Mouse (Mus musculus): ENCODE measurements at regions not wholly inside any gene's neighbourhood (a gene's known extent, or its start where the extent isn't known, plus 50 kb on each side); places are given as distances from the start of the nearest gene placed in this dataset.

DNA sequence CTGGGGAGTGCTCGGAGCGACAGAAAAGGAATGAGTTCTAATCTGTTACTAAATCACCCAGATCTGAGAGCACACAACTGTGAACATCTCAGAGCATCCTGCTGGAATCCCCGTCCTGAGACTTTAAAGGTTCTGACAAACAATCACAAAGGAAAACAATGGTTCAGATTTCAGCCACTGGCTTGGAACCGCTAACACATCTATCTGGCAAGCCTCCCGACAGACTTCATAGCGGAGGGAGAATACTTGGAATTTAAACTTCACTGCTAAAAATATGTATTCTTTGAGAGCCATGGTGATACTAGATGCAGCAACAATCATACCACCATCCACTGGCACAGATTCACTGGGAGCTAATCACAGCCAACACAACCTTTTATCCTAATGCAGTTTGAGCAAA, 615.2 kb downstream of the Insc start:
- Histone ChIP-seq H3K4me1 (ENCODE audit: control insufficient read depth, insufficient read depth, low read length) (no peaks in the 10 kb centered on the region), H3K9me3 (replicated peaks; ENCODE audit: control insufficient read depth, insufficient read depth, low read length, poor library complexity, severe bottlenecking) (no peaks in the 10 kb centered on the region), H3K36me3 (ENCODE audit: control insufficient read depth, insufficient read depth, low read length, poor library complexity, severe bottlenecking) (no peaks in the 10 kb centered on the region), H3K4me3 (ENCODE audit: low read depth, low read length) (no peak overlapping the region), H3K9ac (ENCODE audit: low read depth, poor library complexity, severe bottlenecking) (no peak overlapping the region), H3K27ac (ENCODE audit: insufficient read depth, low read length) (no peak overlapping the region), H3K27me3 (ENCODE audit: control insufficient read depth, insufficient read depth, low read length, poor library complexity, severe bottlenecking) (no peaks in the 10 kb centered on the region)
- TF ChIP-seq CTCF (IDR thresholded peaks at IDR 0.05; ENCODE audit: low read depth, low read length) (no peak), POLR2A (IDR thresholded peaks at IDR 0.05; ENCODE audit: insufficient read depth, low read length) (no peak), EP300 (IDR thresholded peaks at IDR 0.05; ENCODE audit: insufficient read depth, low read depth, low read length) (no peak)

GRCm38 (mm10) chr7:115360142-115360541, 616.6 kb downstream of the Insc start:
- Histone ChIP-seq H3K27ac (ENCODE audit: insufficient read depth, low read length) (no peak overlapping the region), H3K4me3 (ENCODE audit: low read depth, low read length) (no peak overlapping the region), H3K27me3 (ENCODE audit: control insufficient read depth, insufficient read depth, low read length, poor library complexity, severe bottlenecking) (no peaks in the 10 kb centered on the region), H3K36me3 (ENCODE audit: control insufficient read depth, insufficient read depth, low read length, poor library complexity, severe bottlenecking) (no peaks in the 10 kb centered on the region), H3K9me3 (replicated peaks; ENCODE audit: control insufficient read depth, insufficient read depth, low read length, poor library complexity, severe bottlenecking) (no peaks in the 10 kb centered on the region), H3K9ac (ENCODE audit: low read depth, poor library complexity, severe bottlenecking) (no peak overlapping the region), H3K4me1 (ENCODE audit: control insufficient read depth, insufficient read depth, low read length) (no peaks in the 10 kb centered on the region)
- TF ChIP-seq POLR2A (IDR thresholded peaks at IDR 0.05; ENCODE audit: insufficient read depth, low read length): no peak
- no peak for TF ChIP-seq EP300 (IDR thresholded peaks at IDR 0.05; ENCODE audit: insufficient read depth, low read depth, low read length)
- no peak for TF ChIP-seq CTCF (IDR thresholded peaks at IDR 0.05; ENCODE audit: low read depth, low read length)

DNA sequence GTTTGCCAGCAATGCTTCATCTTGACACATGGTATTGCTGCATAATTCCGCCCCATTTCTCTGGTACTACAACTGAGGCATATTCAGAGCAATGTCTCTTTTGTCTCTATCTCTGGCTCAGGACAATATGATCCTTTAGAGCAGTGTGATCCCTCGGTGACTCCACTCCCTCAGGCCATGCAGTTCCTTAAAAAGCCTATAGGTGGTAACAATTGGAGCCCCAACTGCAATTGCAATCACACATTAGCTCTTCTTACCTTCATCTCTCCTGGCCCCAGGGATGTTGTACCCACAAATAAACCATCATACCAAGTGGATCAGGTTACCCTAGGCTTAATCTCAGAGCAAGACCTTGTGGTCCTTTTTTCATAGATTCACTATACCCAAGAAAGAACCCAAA, 618.6 kb downstream of the Insc start:
- Histone ChIP-seq H3K9ac (ENCODE audit: low read depth, poor library complexity, severe bottlenecking) (no peak overlapping the region), H3K27ac (ENCODE audit: insufficient read depth, low read length) (no peak overlapping the region), H3K4me3 (ENCODE audit: low read depth, low read length) (no peak overlapping the region), H3K4me1 (ENCODE audit: control insufficient read depth, insufficient read depth, low read length) (no peaks in the 10 kb centered on the region), H3K36me3 (ENCODE audit: control insufficient read depth, insufficient read depth, low read length, poor library complexity, severe bottlenecking) (no peaks in the 10 kb centered on the region), H3K27me3 (ENCODE audit: control insufficient read depth, insufficient read depth, low read length, poor library complexity, severe bottlenecking) (no peaks in the 10 kb centered on the region), H3K9me3 (replicated peaks; ENCODE audit: control insufficient read depth, insufficient read depth, low read length, poor library complexity, severe bottlenecking) (no peaks in the 10 kb centered on the region)
- TF ChIP-seq EP300 (IDR thresholded peaks at IDR 0.05; ENCODE audit: insufficient read depth, low read depth, low read length): no peak
- TF ChIP-seq POLR2A (IDR thresholded peaks at IDR 0.05; ENCODE audit: insufficient read depth, low read length): no peak
- no peak for TF ChIP-seq CTCF (IDR thresholded peaks at IDR 0.05; ENCODE audit: low read depth, low read length)

DNA sequence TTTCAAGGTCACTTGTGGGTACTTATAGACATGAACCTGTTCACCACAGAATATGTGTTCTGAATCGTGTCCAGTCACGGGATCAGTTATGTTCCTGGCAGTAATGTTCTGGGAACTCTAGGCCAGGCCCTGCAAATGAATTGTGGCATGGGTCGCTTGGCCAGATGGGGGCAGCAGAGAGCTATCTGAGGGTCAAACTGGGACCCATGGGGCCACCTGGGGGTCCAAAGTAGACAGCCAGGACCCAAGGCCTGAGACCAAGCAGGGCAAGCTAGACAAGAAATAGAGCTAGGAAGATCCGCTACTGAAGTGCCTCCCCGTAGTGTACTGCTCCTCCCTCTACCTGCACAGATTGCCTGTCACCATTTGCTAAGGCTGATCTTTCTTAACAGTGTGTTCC, 623.4 kb downstream of the Insc start:
- no peaks in the 10 kb centered on the region for H3K27me3 ChIP-seq (ENCODE audit: control insufficient read depth, insufficient read depth, low read length, poor library complexity, severe bottlenecking)
- H3K9me3 ChIP-seq (replicated peaks; ENCODE audit: control insufficient read depth, insufficient read depth, low read length, poor library complexity, severe bottlenecking): no peaks in the 10 kb centered on the region
- no peaks in the 10 kb centered on the region for H3K36me3 ChIP-seq (ENCODE audit: control insufficient read depth, insufficient read depth, low read length, poor library complexity, severe bottlenecking)
- TF ChIP-seq EP300 (IDR thresholded peaks at IDR 0.05; ENCODE audit: insufficient read depth, low read depth, low read length): no peak
- TF ChIP-seq POLR2A (IDR thresholded peaks at IDR 0.05; ENCODE audit: insufficient read depth, low read length): no peak
- peak; percentile 75 for TF ChIP-seq CTCF (IDR thresholded peaks at IDR 0.05; ENCODE audit: low read depth, low read length)
- no peak overlapping the region for H3K4me3 ChIP-seq (ENCODE audit: low read depth, low read length)
- H3K27ac ChIP-seq (ENCODE audit: insufficient read depth, low read length): no peak overlapping the region
- no peaks in the 10 kb centered on the region for H3K4me1 ChIP-seq (ENCODE audit: control insufficient read depth, insufficient read depth, low read length)
- no peak overlapping the region for H3K9ac ChIP-seq (ENCODE audit: low read depth, poor library complexity, severe bottlenecking)

GRCm38 (mm10) chr7:115371143-115371542, 627.6 kb downstream of the Insc start:
- Histone ChIP-seq H3K4me3 (ENCODE audit: low read depth, low read length) (no peak overlapping the region), H3K27ac (ENCODE audit: insufficient read depth, low read length) (no peak overlapping the region), H3K4me1 (ENCODE audit: control insufficient read depth, insufficient read depth, low read length) (no peaks in the 10 kb centered on the region), H3K9me3 (replicated peaks; ENCODE audit: control insufficient read depth, insufficient read depth, low read length, poor library complexity, severe bottlenecking) (no peaks in the 10 kb centered on the region), H3K36me3 (ENCODE audit: control insufficient read depth, insufficient read depth, low read length, poor library complexity, severe bottlenecking) (no peaks in the 10 kb centered on the region), H3K9ac (ENCODE audit: low read depth, poor library complexity, severe bottlenecking) (no peak overlapping the region), H3K27me3 (ENCODE audit: control insufficient read depth, insufficient read depth, low read length, poor library complexity, severe bottlenecking) (no peaks in the 10 kb centered on the region)
- TF ChIP-seq CTCF (IDR thresholded peaks at IDR 0.05; ENCODE audit: low read depth, low read length): no peak
- TF ChIP-seq EP300 (IDR thresholded peaks at IDR 0.05; ENCODE audit: insufficient read depth, low read depth, low read length): no peak
- no peak for TF ChIP-seq POLR2A (IDR thresholded peaks at IDR 0.05; ENCODE audit: insufficient read depth, low read length)

DNA sequence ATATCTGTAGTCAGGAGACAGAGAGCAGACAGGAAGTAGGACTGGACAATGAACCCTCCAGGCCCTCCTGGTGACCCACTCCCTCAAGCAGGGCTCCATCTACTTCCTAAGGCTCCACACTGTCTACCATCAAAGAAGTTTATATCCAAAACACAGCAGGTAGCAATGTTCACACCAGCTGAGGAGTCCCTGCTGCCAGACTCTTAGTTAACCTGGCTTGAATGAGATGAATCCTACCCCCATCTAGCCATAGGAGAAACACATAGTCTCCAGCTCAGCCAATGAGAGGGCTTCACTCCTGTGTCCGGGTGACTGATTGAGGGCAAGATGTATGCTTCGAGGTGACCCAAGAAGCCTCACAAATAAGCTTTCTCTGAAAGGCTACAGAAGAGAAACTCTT, 629.4 kb downstream of the Insc start:
- no peaks in the 10 kb centered on the region for H3K4me1 ChIP-seq (ENCODE audit: control insufficient read depth, insufficient read depth, low read length)
- no peaks in the 10 kb centered on the region for H3K27me3 ChIP-seq (ENCODE audit: control insufficient read depth, insufficient read depth, low read length, poor library complexity, severe bottlenecking)
- no peak overlapping the region for H3K4me3 ChIP-seq (ENCODE audit: low read depth, low read length)
- no peaks in the 10 kb centered on the region for H3K36me3 ChIP-seq (ENCODE audit: control insufficient read depth, insufficient read depth, low read length, poor library complexity, severe bottlenecking)
- no peak overlapping the region for H3K9ac ChIP-seq (ENCODE audit: low read depth, poor library complexity, severe bottlenecking)
- no peak overlapping the region for H3K27ac ChIP-seq (ENCODE audit: insufficient read depth, low read length)
- H3K9me3 ChIP-seq (replicated peaks; ENCODE audit: control insufficient read depth, insufficient read depth, low read length, poor library complexity, severe bottlenecking): no peaks in the 10 kb centered on the region
- no peak for TF ChIP-seq CTCF (IDR thresholded peaks at IDR 0.05; ENCODE audit: low read depth, low read length)

All from ES-Bruce4 (cell line).